Mouse (Mus musculus) midbrain, embryonic 14.5 days (tissue): ENCODE measurements at regions not wholly inside any gene's neighbourhood (a gene's known extent, or its start where the extent isn't known, plus 50 kb on each side); places are given as distances from the start of the nearest gene placed in this dataset.

Source experiments
- ATAC-seq: fragments of 200-750 bp; cut with Nextera tagmentation; 2 replicates; pipeline ENCODE4 v1.8.0; 2017; ENCODE audit warnings: moderate number of reproducible peaks, moderate library complexity; ENCODE audit not compliant: low FRiP score, low TSS enrichment
- DNase-seq: peaks from one replicate; pipeline ENCODE4 v3.0.0-alpha.2; 2015
- H3K27ac ChIP-seq: fragments of 300-500 bp; sonication (generic); replicated peaks from 2 replicates; pipeline ENCODE4 v1.5.1; 2014; ENCODE audit warnings: mild to moderate bottlenecking, low read depth, low read length, moderate library complexity
- H3K27me3 ChIP-seq: fragments of 300-500 bp; sonication (generic); 2 replicates; pipeline ENCODE4 v1.6.1; 2014; ENCODE audit warnings: low read length, control low read depth, mixed read lengths; ENCODE audit not compliant: control insufficient read depth, insufficient read depth
- H3K36me3 ChIP-seq: fragments of 300-500 bp; sonication (generic); 2 replicates; pipeline ENCODE4 v1.6.1; 2014; ENCODE audit warnings: low read length, control low read depth; ENCODE audit not compliant: control insufficient read depth, insufficient read depth
- H3K4me1 ChIP-seq: fragments of 300-500 bp; sonication (generic); 2 replicates; pipeline ENCODE4 v1.6.1; 2014; ENCODE audit warnings: mild to moderate bottlenecking, antibody characterized with exemption, low read length, control low read depth; ENCODE audit not compliant: control insufficient read depth, insufficient read depth
- H3K4me2 ChIP-seq: fragments of 300-500 bp; sonication (generic); 2 replicates; pipeline ENCODE4 v1.6.1; 2014; ENCODE audit warnings: mild to moderate bottlenecking, low read length, moderate library complexity
- H3K4me3 ChIP-seq: fragments of 300-500 bp; sonication (generic); replicated peaks from 2 replicates; pipeline ENCODE4 v1.5.1; 2014; ENCODE audit warnings: low read depth, low read length
- H3K9ac ChIP-seq: fragments of 300-500 bp; sonication (generic); replicated peaks from 2 replicates; pipeline ENCODE4 v1.6.1; 2014; ENCODE audit warnings: mild to moderate bottlenecking, low read length, moderate library complexity
- H3K9me3 ChIP-seq: fragments of 300-500 bp; sonication (generic); 2 replicates; pipeline ENCODE4 v1.6.1; 2016; ENCODE audit warnings: low read length, control low read depth, mixed read lengths; ENCODE audit not compliant: control insufficient read depth
- WGBS: fragments of 180-500 bp; shearing (Covaris S2); extraction: QIAGEN DNeasy Blood & Tissue Kit; methylation state at CpG from one replicate; pipeline ENCODE4 v1.1.7; 2014; 5-methylcytosine and 5-hydroxymethylcytosine counted together

GRCm38 (mm10) chr2:114993419-114993818 lies 338.7 kb upstream of the Dph6 start:
- Histone ChIP-seq H3K4me1 (no peaks in the 10 kb centered on the region), H3K9me3 (no peaks in the 10 kb centered on the region), H3K27me3 (no peaks in the 10 kb centered on the region), H3K9ac (no peak overlapping the region), H3K4me2 (no peak overlapping the region), H3K27ac (no peak overlapping the region), H3K36me3 (no peaks in the 10 kb centered on the region), H3K4me3 (no peak overlapping the region)
- ATAC-seq (no peak), DNase-seq (no peak)

GRCm38 (mm10) chr2:114993882-114994281 lies 339.1 kb upstream of the Dph6 start:
- no peak overlapping the region for H3K9ac ChIP-seq
- WGBS = 92% methylated on average over 2 of the region's 2 CpGs
- no peak for ATAC-seq

GRCm38 (mm10) chr2:114994691-114995347 lies 340.1 kb upstream of the Dph6 start:
- H3K9ac ChIP-seq = no peak overlapping the region
- no peak overlapping the region for H3K4me3 ChIP-seq
- ATAC-seq (no peak), DNase-seq (no peak)
- H3K36me3 ChIP-seq = no peaks in the 10 kb centered on the region
- 81% methylated on average over 2 of the region's 2 CpGs for WGBS
- no peak overlapping the region for H3K4me2 ChIP-seq
- H3K4me1 ChIP-seq = no peaks in the 10 kb centered on the region
- no peaks in the 10 kb centered on the region for H3K9me3 ChIP-seq
- H3K27me3 ChIP-seq = no peaks in the 10 kb centered on the region
- H3K27ac ChIP-seq = no peak overlapping the region

More at GRCm38 (mm10) chr2:114993882-114994281, 339.1 kb upstream of the Dph6 start:
- DNase-seq = no peak
- H3K36me3 ChIP-seq = no peaks in the 10 kb centered on the region
- H3K27me3 ChIP-seq = no peaks in the 10 kb centered on the region
- H3K9me3 ChIP-seq = no peaks in the 10 kb centered on the region
- no peak overlapping the region for H3K27ac ChIP-seq
- H3K4me1 ChIP-seq = no peaks in the 10 kb centered on the region
- no peak overlapping the region for H3K4me2 ChIP-seq
- no peak overlapping the region for H3K4me3 ChIP-seq

- H3K9me3 ChIP-seq = no peaks in the 10 kb centered on the region
- WGBS = 88% methylated on average over 1 of the region's 1 CpGs
- ATAC-seq = no peak
Observed at GRCm38 (mm10) chr2:115013916-115014315, 359.2 kb upstream of the Dph6 start.

GRCm38 (mm10) chr2:115026777-115027176 lies 372.0 kb upstream of the Dph6 start:
- no peak overlapping the region for H3K27ac ChIP-seq

More at GRCm38 (mm10) chr2:115013916-115014315, 359.2 kb upstream of the Dph6 start:
- Histone ChIP-seq H3K9ac (no peak overlapping the region), H3K4me2 (no peak overlapping the region), H3K27ac (no peak overlapping the region), H3K4me3 (no peak overlapping the region), H3K36me3 (no peaks in the 10 kb centered on the region), H3K4me1 (no peaks in the 10 kb centered on the region), H3K27me3 (no peaks in the 10 kb centered on the region)
- DNase-seq = no peak

GRCm38 (mm10) chr2:115031134-115031533 lies 376.4 kb upstream of the Dph6 start:
- Histone ChIP-seq H3K4me2 (no peak overlapping the region), H3K27ac (no peak overlapping the region), H3K27me3 (no peaks in the 10 kb centered on the region), H3K4me1 (no peaks in the 10 kb centered on the region), H3K4me3 (no peak overlapping the region), H3K9me3 (no peaks in the 10 kb centered on the region), H3K9ac (no peak overlapping the region), H3K36me3 (no peaks in the 10 kb centered on the region)
- peak; percentile 21 for DNase-seq
- 51% methylated on average over 2 of the region's 2 CpGs for WGBS
- no peak for ATAC-seq

More at GRCm38 (mm10) chr2:115026777-115027176, 372.0 kb upstream of the Dph6 start:
- Histone ChIP-seq H3K36me3 (no peaks in the 10 kb centered on the region), H3K4me1 (no peaks in the 10 kb centered on the region), H3K4me3 (no peak overlapping the region), H3K27me3 (no peaks in the 10 kb centered on the region), H3K9ac (no peak overlapping the region), H3K9me3 (no peaks in the 10 kb centered on the region), H3K4me2 (no peak overlapping the region)
- DNase-seq (no peak), ATAC-seq (no peak)
- 91% methylated on average over 3 of the region's 3 CpGs for WGBS

GRCm38 (mm10) chr2:115036205-115036604 lies 381.4 kb upstream of the Dph6 start:
- Histone ChIP-seq H3K27me3 (no peaks in the 10 kb centered on the region), H3K9ac (no peak overlapping the region), H3K4me1 (no peaks in the 10 kb centered on the region), H3K9me3 (no peaks in the 10 kb centered on the region), H3K4me2 (no peak overlapping the region), H3K36me3 (no peaks in the 10 kb centered on the region), H3K27ac (no peak overlapping the region), H3K4me3 (no peak overlapping the region)
- peak; percentile 43 for DNase-seq
- 54% methylated on average over 3 of the region's 3 CpGs for WGBS
- ATAC-seq = no peak

- ATAC-seq = no peak
- H3K36me3 ChIP-seq = no peaks in the 10 kb centered on the region
- H3K27me3 ChIP-seq = no peaks in the 10 kb centered on the region
- no peaks in the 10 kb centered on the region for H3K4me1 ChIP-seq
- H3K9me3 ChIP-seq = no peaks in the 10 kb centered on the region; the same call in 1 of the 2 replicates
- no peak overlapping the region for H3K4me3 ChIP-seq
- WGBS = 62% methylated on average over 7 of the region's 7 CpGs
- no peak overlapping the region for H3K4me2 ChIP-seq
- peak; percentile 8 for DNase-seq
- H3K27ac ChIP-seq = no peak overlapping the region
- no peak overlapping the region for H3K9ac ChIP-seq
Observed at GRCm38 (mm10) chr2:115042299-115042785, 387.6 kb upstream of the Dph6 start.
